Mouse (Mus musculus): ENCODE data around the gene Rpp38. TPM values are rescaled to one million over a fixed set of nuclear protein-coding genes. Genes with fewer than 3 reads are reported as not detected.

The Rpp38 gene
- 4.1 and 4.2 TPM in 2 replicates for total RNA-seq (2017)

GRCm38 (mm10) chr2:3332484-3333242 lies at the start of gene Rpp38:
Gene Rpp38 (minus strand): TSS chr2:3332643.
- ATAC-seq (ENCODE audit: extremely low read depth, insufficient number of reproducible peaks, low FRiP score, poor library complexity, severe bottlenecking) = peak; percentile 88

GRCm38 (mm10) chr2:3365127-3365526 lies 32.7 kb upstream of the Rpp38 start:
- no peak for ATAC-seq (ENCODE audit: extremely low read depth, insufficient number of reproducible peaks, low FRiP score, poor library complexity, severe bottlenecking)

GRCm38 (mm10) chr2:3361067-3361466 lies 28.6 kb upstream of the Rpp38 start:
- ATAC-seq (ENCODE audit: extremely low read depth, insufficient number of reproducible peaks, low FRiP score, poor library complexity, severe bottlenecking) = no peak

- no peak for ATAC-seq (ENCODE audit: extremely low read depth, insufficient number of reproducible peaks, low FRiP score, poor library complexity, severe bottlenecking)
Observed at GRCm38 (mm10) chr2:3357887-3358286, 25.4 kb upstream of the Rpp38 start.

GRCm38 (mm10) chr2:3356311-3356710 lies 23.9 kb upstream of the Rpp38 start:
- no peak for ATAC-seq (ENCODE audit: extremely low read depth, insufficient number of reproducible peaks, low FRiP score, poor library complexity, severe bottlenecking)

GRCm38 (mm10) chr2:3355793-3356192 lies 23.4 kb upstream of the Rpp38 start:
- no peak for ATAC-seq (ENCODE audit: extremely low read depth, insufficient number of reproducible peaks, low FRiP score, poor library complexity, severe bottlenecking)

GRCm38 (mm10) chr2:3353160-3353559 lies 20.7 kb upstream of the Rpp38 start:
- ATAC-seq (ENCODE audit: extremely low read depth, insufficient number of reproducible peaks, low FRiP score, poor library complexity, severe bottlenecking) = no peak

GRCm38 (mm10) chr2:3348919-3349318 lies 16.5 kb upstream of the Rpp38 start:
- ATAC-seq (ENCODE audit: extremely low read depth, insufficient number of reproducible peaks, low FRiP score, poor library complexity, severe bottlenecking) = 0 out of 2 replicates have a peak, but pooled peaks have one; percentile 46

GRCm38 (mm10) chr2:3348422-3348821 lies 16.0 kb upstream of the Rpp38 start:
- ATAC-seq (ENCODE audit: extremely low read depth, insufficient number of reproducible peaks, low FRiP score, poor library complexity, severe bottlenecking) = no peak

GRCm38 (mm10) chr2:3335611-3336301 lies 3.3 kb upstream of the Rpp38 start, which contains the start of gene Acbd7:
Gene Acbd7 (plus strand): TSS chr2:3336168.
- ATAC-seq (ENCODE audit: extremely low read depth, insufficient number of reproducible peaks, low FRiP score, poor library complexity, severe bottlenecking) = no peak

- ATAC-seq (ENCODE audit: extremely low read depth, insufficient number of reproducible peaks, low FRiP score, poor library complexity, severe bottlenecking) = no peak
Observed at GRCm38 (mm10) chr2:3333761-3334160, 1.3 kb upstream of the Rpp38 start.

- ATAC-seq (ENCODE audit: extremely low read depth, insufficient number of reproducible peaks, low FRiP score, poor library complexity, severe bottlenecking) = no peak
Observed at GRCm38 (mm10) chr2:3332056-3332455, 387 bp downstream of the Rpp38 start.

- no peak for ATAC-seq (ENCODE audit: extremely low read depth, insufficient number of reproducible peaks, low FRiP score, poor library complexity, severe bottlenecking)
Observed at GRCm38 (mm10) chr2:3331071-3331703, 1.3 kb downstream of the Rpp38 start.

- ATAC-seq (ENCODE audit: extremely low read depth, insufficient number of reproducible peaks, low FRiP score, poor library complexity, severe bottlenecking) = peak; percentile 72; the same call in 1 of the 2 replicates
Observed at GRCm38 (mm10) chr2:3327351-3327750, 5.1 kb downstream of the Rpp38 start.

GRCm38 (mm10) chr2:3326547-3326946 lies 5.9 kb downstream of the Rpp38 start:
- no peak for ATAC-seq (ENCODE audit: extremely low read depth, insufficient number of reproducible peaks, low FRiP score, poor library complexity, severe bottlenecking)

GRCm38 (mm10) chr2:3324381-3325130 lies 7.9 kb downstream of the Rpp38 start:
- ATAC-seq (ENCODE audit: extremely low read depth, insufficient number of reproducible peaks, low FRiP score, poor library complexity, severe bottlenecking) = no peak

- no peak for ATAC-seq (ENCODE audit: extremely low read depth, insufficient number of reproducible peaks, low FRiP score, poor library complexity, severe bottlenecking)
Observed at GRCm38 (mm10) chr2:3323132-3323531, 9.3 kb downstream of the Rpp38 start.

- no peak for ATAC-seq (ENCODE audit: extremely low read depth, insufficient number of reproducible peaks, low FRiP score, poor library complexity, severe bottlenecking)
Observed at GRCm38 (mm10) chr2:3305426-3306025, 26.9 kb downstream of the Rpp38 start.

GRCm38 (mm10) chr2:3295826-3296225 lies 36.6 kb downstream of the Rpp38 start:
- no peak for ATAC-seq (ENCODE audit: extremely low read depth, insufficient number of reproducible peaks, low FRiP score, poor library complexity, severe bottlenecking)
